Mouse (Mus musculus): ENCODE results near the gene Ddx50. TPM values are rescaled to one million over a fixed set of nuclear protein-coding genes. Genes with fewer than 3 reads are reported as not detected.

Gene Ddx50
- polyA plus RNA-seq (2015; fragmentation: Nextera tagmentation; extraction: Ambion mirVana): 107 and 116 TPM in 2 replicates

DNA sequence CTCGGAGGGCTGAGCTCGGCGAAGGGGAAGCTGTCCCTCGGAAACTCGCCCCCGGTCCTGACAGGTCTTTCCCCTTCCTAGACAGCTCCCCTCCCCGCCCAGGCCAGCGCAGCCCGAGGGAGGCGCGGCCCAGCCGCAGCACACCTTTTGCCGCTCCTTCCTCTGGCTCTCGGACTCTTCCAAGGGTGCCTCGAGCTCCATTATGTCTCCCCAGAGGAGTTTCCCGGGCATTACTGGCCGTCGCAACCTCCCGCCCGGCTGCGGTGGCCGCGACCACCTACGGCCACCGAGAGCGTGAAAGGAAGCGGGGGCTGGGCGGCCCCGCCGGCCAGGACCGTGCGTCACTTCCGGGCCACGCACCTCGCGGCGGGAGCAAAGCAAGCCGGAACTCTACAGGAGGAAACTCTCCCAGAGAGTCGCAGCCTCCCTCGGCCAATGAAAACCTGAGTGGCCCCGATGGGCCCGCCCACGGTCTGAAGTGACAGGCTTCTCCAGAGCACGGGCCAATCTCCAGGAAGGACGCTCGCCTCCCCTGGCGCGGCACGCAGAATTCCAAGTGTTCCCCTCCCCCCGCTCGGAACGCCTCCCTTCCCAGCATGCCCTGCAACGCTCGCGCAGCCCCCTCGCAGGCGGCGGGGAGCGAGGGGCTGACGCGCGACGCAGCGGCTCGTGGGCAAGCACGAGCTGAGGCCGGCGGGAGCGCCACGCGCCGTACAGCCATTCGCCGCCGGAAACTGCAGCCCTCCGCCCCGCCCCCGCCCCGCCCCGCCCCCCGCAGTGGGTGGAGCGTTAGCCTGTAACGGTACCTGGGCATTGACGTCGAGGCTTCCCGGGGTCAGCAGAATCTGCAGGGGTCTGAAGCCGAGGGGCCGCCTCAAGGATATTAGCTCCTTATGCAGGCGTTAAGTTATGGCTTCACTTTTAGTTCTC lies at the start of gene Ddx50:
Gene Ddx50, minus strand, starts transcription at position 338 of the 930 bp plus-strand sequence.
- peak; percentile 100 for ATAC-seq
- WGBS: under 1% methylated on average over 79 of the region's 89 CpGs
- H3K4me3 ChIP-seq: peak within 1 kb of the TSS; percentile 97

DNA sequence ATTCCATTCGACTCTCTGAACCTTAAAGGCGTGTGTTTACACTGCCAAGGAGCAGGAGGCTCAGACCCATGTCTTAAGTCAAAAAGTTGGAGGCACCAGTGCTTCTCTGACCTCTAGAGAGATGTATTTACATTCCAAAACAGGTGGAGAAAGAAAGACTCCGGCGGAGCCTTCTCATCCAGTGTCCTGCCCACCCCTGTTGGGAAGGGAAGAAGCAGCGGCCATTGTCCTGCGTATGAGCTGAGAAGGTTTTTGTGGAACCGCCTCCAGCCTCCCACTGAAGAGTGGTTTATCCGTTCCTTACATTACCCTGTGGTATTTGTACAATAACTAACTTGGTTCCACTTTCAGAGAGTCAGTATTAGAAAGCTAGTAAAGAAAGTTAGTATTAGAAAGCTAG lies 41.8 kb upstream of the Ddx50 start:
- ATAC-seq: no peak
- 68% methylated on average over 8 of the region's 8 CpGs for WGBS
- Histone ChIP-seq H3K27ac (no peak overlapping the region), H3K4me2 (no peak overlapping the region), H3K4me1 (peaks cover 5% of the 10 kb centered on the region), H3K36me3 (ENCODE audit: poor library complexity, severe bottlenecking) (no peaks in the 10 kb centered on the region), H3K9ac (no peak overlapping the region), H3K9me3 (replicated peaks) (no peaks in the 10 kb centered on the region), H3K27me3 (peaks cover 9% of the 10 kb centered on the region), H3K4me3 (no peak overlapping the region)

More for the DNA sequence above, at the start of gene Ddx50:
- Histone ChIP-seq H3K27me3 (no peaks in the 10 kb centered on the region), H3K36me3 (ENCODE audit: poor library complexity, severe bottlenecking) (peaks cover 11% of the 10 kb centered on the region), H3K4me1 (peaks cover 21% of the 10 kb centered on the region), H3K9me3 (replicated peaks) (no peaks in the 10 kb centered on the region), H3K9ac (peak within 1 kb of the TSS; percentile 92), H3K4me2 (peak within 1 kb of the TSS; percentile 90), H3K27ac (peak within 1 kb of the TSS; percentile 90)

DNA sequence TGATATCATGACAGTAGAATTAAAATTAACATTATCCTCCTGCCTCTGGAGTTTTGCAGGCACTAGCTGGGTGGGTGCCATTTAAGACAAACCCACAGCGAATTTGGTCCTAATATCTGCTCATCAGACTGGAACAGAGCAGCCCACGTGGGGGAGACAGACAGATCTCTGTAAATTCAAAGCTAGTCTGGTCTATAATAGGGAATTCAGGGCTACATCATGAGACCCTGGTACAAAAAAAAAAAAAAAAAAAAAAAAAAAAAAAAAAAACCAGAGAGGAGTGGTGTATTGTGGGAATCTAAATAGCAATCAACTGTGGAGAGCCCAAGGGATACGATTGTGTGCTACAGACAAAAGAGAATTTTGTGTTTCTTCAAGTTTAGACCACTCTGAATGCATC lies 41.2 kb upstream of the Ddx50 start:
- Histone ChIP-seq H3K36me3 (ENCODE audit: poor library complexity, severe bottlenecking) (no peaks in the 10 kb centered on the region), H3K9ac (no peak overlapping the region), H3K4me1 (peaks cover 10% of the 10 kb centered on the region), H3K9me3 (replicated peaks) (no peaks in the 10 kb centered on the region), H3K27ac (no peak overlapping the region), H3K4me3 (no peak overlapping the region), H3K27me3 (peaks cover 9% of the 10 kb centered on the region), H3K4me2 (no peak overlapping the region)
- 80% methylated on average over 3 of the region's 3 CpGs for WGBS
- no peak for ATAC-seq

DNA sequence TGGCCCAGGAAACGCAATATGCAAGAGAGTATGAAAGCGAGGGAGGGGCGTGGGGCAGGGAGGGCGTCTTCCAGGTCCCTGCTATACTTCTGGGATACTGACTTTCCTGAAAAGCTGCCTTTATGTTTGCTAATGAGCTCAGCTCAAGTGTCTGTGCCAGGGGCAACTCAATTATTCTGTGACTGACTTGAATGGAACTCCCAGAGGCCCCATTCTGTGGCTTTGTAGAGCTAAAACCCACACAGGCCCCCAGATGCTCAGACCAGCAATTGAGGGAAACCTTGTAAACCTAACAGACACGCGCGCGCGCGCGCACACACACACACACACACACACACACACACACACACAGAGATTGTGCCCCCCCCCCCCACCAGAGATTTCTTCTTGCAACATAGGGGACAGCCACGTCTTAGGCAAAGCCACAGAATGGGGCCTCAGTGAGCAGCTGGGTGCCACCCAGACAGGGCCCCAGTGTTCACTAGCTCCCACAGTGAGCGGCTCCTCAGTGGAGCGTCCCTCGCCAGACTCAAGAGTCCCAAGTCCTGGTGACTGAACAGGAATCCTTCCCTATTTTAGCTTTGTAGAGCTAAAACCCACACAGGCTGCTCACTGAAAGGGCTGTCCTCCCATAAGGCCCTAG lies 36.1 kb upstream of the Ddx50 start:
- Histone ChIP-seq H3K9ac (peak overlapping the region; percentile 30; the same call in 1 of the 2 replicates), H3K27ac (peak overlapping the region; percentile 19), H3K4me1 (peaks cover 27% of the 10 kb centered on the region), H3K36me3 (ENCODE audit: poor library complexity, severe bottlenecking) (no peaks in the 10 kb centered on the region), H3K4me2 (peak overlapping the region; percentile 46), H3K27me3 (peaks cover 31% of the 10 kb centered on the region), H3K9me3 (replicated peaks) (no peaks in the 10 kb centered on the region), H3K4me3 (no peak overlapping the region)
- WGBS: 3% methylated on average over 15 of the region's 15 CpGs
- ATAC-seq: peak; percentile 81

DNA sequence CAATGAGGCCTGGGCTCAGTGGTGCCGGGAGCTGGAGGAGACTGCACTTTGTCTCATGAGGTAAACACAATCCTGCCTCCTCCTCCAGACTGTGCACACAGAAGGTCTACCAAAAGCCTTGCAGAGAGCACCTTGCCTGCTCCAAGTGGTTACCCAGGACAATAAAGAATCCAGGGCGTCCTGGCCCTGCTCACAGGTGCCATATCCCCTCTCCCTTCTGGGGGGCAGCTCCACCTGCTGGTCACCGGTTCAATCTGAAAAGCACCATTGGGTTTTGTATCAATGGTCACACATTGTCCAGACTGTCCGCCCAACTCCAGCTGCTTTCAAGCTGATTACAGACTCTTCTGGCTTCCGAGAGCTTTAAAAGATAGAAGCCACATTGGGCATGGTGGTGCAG lies 32.0 kb upstream of the Ddx50 start:
- ATAC-seq: no peak
- no peak overlapping the region for H3K4me3 ChIP-seq
- H3K9me3 ChIP-seq (replicated peaks): peaks cover 6% of the 10 kb centered on the region; the same call in 1 of the 2 replicates
- no peak overlapping the region for H3K27ac ChIP-seq
- no peak overlapping the region for H3K9ac ChIP-seq
- H3K4me1 ChIP-seq: peaks cover 25% of the 10 kb centered on the region
- H3K4me2 ChIP-seq: no peak overlapping the region
- peaks cover 25% of the 10 kb centered on the region for H3K27me3 ChIP-seq
- H3K36me3 ChIP-seq (ENCODE audit: poor library complexity, severe bottlenecking): no peaks in the 10 kb centered on the region
- WGBS: 60% methylated on average over 5 of the region's 5 CpGs

DNA sequence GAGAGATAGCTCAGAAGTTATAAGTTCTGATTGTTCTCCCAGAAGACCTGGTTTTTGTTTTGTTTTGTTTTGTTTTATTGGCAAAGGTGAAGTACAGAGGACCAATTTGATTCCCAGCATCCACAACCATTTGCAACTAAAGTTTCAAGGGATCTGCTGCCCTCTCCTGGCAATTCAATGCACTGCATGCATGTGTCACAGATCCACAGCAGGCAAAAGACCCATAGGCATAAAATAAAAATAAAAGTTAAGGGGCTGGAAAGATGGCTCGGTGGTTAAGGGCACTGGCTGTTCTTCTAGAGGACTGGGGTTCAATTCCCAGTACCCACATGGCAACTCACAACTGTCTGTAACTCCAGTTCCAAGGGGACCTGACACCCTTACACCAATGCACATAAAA lies 28.8 kb upstream of the Ddx50 start:
- 53% methylated on average over 1 of the region's 1 CpGs for WGBS
- peaks cover 6% of the 10 kb centered on the region; the same call in 1 of the 2 replicates for H3K9me3 ChIP-seq (replicated peaks)
- no peak overlapping the region for H3K9ac ChIP-seq
- no peak for ATAC-seq
- H3K4me2 ChIP-seq: no peak overlapping the region
- no peak overlapping the region for H3K4me3 ChIP-seq
- H3K27me3 ChIP-seq: peaks cover 14% of the 10 kb centered on the region; the same call in 1 of the 2 replicates
- no peaks in the 10 kb centered on the region for H3K4me1 ChIP-seq
- no peaks in the 10 kb centered on the region for H3K36me3 ChIP-seq (ENCODE audit: poor library complexity, severe bottlenecking)
- no peak overlapping the region for H3K27ac ChIP-seq

DNA sequence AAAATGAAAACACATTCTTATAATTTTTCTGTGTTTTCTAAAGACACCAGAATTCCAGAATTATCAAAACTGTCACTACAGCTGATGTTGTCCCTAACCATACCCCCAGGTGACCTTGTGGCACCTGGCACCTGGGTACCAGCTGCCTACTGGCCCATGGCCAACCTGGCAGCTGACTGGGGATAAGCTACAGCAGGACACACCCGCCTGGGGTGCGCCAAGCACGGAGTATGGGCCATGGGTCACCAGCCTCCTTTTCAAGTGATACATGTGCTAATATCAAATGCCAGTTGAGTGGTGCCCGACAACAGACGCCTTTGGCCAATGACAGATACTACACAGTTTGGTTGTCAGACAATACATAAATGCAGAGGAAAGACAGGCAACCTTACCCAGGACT lies 26.3 kb upstream of the Ddx50 start:
- Histone ChIP-seq H3K4me2 (no peak overlapping the region), H3K27ac (no peak overlapping the region), H3K9me3 (replicated peaks) (peaks cover 6% of the 10 kb centered on the region; the same call in 1 of the 2 replicates), H3K4me3 (no peak overlapping the region), H3K4me1 (0 out of 2 replicates have a peak, but pooled peaks cover 2% of the 10 kb centered on the region), H3K9ac (no peak overlapping the region), H3K36me3 (ENCODE audit: poor library complexity, severe bottlenecking) (no peaks in the 10 kb centered on the region), H3K27me3 (0 out of 2 replicates have a peak, but pooled peaks cover 2% of the 10 kb centered on the region)
- ATAC-seq: no peak
- 83% methylated on average over 5 of the region's 5 CpGs for WGBS

DNA sequence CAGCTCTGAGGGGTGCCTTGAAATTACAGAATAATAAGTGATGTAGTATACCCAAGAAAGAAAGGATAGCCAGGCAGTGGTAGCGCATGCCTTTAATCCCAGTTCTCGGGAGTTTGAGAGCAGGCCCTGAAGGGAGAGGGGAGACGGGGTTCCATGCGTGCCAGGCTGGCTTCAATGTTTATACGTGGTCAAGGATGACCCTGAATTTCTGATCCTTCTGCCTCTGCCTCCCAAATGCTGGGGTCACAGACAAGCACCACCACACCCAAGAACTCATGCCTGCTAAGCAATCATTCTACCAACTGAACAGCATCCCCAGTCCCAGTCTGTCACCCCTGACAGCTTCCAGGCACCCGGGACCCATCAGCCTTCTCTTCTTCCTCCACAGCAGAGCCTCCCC lies 25.2 kb upstream of the Ddx50 start:
- Histone ChIP-seq H3K36me3 (ENCODE audit: poor library complexity, severe bottlenecking) (no peaks in the 10 kb centered on the region), H3K4me2 (no peak overlapping the region), H3K9me3 (replicated peaks) (peaks cover 6% of the 10 kb centered on the region; the same call in 1 of the 2 replicates), H3K27ac (no peak overlapping the region), H3K9ac (no peak overlapping the region), H3K27me3 (no peaks in the 10 kb centered on the region), H3K4me1 (0 out of 2 replicates have a peak, but pooled peaks cover 2% of the 10 kb centered on the region), H3K4me3 (no peak overlapping the region)
- WGBS: 88% methylated on average over 6 of the region's 6 CpGs
- no peak for ATAC-seq

DNA sequence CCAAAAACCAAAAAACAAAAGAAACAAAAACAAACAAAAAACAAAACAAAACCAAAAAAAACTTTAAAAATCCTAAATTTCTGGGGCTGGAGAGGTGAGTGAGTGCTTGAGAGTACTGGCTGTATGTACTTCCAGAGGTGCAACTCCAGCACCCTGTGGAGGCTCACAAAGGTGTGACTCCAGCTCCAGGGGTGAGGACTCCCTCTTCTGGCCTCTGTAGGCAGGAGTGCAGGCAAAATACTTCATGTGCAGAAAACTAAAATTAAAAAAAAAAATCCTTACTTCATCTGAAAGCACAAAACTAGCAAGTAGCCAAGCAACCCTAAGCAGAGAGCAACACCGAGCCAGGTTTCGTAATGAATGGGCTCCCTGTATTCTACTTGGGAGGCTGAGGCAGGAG lies 21.3 kb upstream of the Ddx50 start:
- Histone ChIP-seq H3K36me3 (ENCODE audit: poor library complexity, severe bottlenecking) (no peaks in the 10 kb centered on the region), H3K4me2 (no peak overlapping the region), H3K27ac (no peak overlapping the region), H3K4me3 (no peak overlapping the region), H3K9ac (no peak overlapping the region), H3K27me3 (no peaks in the 10 kb centered on the region), H3K4me1 (0 out of 2 replicates have a peak, but pooled peaks cover 2% of the 10 kb centered on the region), H3K9me3 (replicated peaks) (no peaks in the 10 kb centered on the region)
- WGBS: 96% methylated on average over 2 of the region's 2 CpGs
- ATAC-seq: no peak

DNA sequence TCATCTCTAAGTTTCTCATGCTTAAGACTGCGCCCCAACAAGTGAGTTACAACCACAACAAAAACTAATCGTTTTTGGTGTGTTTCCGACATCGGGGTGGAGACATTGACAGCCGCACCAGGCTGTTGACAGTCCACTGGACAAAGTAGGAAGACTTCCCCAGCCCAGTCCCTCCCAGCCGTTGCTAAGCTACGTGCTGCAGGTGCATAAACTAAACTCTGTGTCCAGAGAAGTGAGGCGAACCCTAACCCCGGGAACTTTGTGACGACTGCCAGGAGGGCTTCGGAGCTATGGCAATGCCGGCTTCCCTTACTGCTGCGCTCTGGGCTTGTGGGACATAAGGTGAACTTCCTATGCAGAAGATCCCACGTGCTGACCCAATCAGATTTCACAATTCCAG lies 18.2 kb upstream of the Ddx50 start:
- H3K27ac ChIP-seq: no peak overlapping the region
- no peak for ATAC-seq
- 79% methylated on average over 14 of the region's 14 CpGs for WGBS
- H3K4me3 ChIP-seq: no peak overlapping the region
- H3K27me3 ChIP-seq: no peaks in the 10 kb centered on the region
- H3K9me3 ChIP-seq (replicated peaks): no peaks in the 10 kb centered on the region
- no peaks in the 10 kb centered on the region for H3K4me1 ChIP-seq
- no peaks in the 10 kb centered on the region for H3K36me3 ChIP-seq (ENCODE audit: poor library complexity, severe bottlenecking)
- no peak overlapping the region for H3K9ac ChIP-seq
- H3K4me2 ChIP-seq: no peak overlapping the region

DNA sequence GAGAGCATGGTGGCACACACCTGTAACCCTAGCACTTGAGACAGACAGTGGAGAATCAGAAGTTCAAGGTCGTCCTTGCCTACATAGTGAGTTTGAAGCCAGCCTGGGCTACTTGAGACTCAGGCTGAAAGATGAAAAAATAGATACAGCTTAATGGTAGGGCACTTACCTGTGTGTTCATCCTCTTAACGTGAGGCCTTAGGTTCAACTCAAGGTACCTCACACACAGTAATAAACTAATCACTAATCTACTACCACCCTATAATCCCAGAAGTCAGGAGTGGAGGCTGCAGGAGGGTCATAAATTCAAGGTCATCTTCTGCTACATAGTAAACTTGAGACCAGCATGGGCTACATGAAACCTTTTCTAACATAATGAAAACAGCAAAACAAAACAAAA lies 17.4 kb upstream of the Ddx50 start:
- WGBS: 84% methylated on average over 2 of the region's 2 CpGs
- no peak overlapping the region for H3K4me3 ChIP-seq
- H3K9ac ChIP-seq: no peak overlapping the region
- no peaks in the 10 kb centered on the region for H3K36me3 ChIP-seq (ENCODE audit: poor library complexity, severe bottlenecking)
- no peak overlapping the region for H3K27ac ChIP-seq
- H3K4me2 ChIP-seq: no peak overlapping the region
- H3K27me3 ChIP-seq: no peaks in the 10 kb centered on the region
- no peak for ATAC-seq
- no peaks in the 10 kb centered on the region for H3K4me1 ChIP-seq
- H3K9me3 ChIP-seq (replicated peaks): no peaks in the 10 kb centered on the region

DNA sequence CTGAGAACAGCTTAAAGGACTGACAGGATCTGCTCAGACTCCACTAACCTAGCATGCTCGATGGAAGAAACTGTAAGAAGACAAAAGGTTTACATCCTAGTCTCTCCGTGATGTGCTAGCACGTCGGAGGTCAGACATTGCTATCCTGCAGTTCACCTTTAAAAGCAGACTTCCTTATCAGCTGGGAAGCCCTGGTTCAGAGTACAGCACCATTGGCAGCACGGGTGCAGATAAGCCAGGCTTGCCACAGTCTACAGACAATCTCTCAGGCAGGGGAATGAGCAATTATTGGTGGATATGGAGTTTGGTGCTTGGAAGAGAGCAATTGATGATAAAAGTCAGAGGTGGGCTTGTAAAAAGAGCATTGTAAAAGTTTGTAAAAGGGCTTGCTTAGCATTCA lies 17.0 kb upstream of the Ddx50 start:
- H3K9me3 ChIP-seq (replicated peaks): no peaks in the 10 kb centered on the region
- ATAC-seq: no peak
- no peaks in the 10 kb centered on the region for H3K36me3 ChIP-seq (ENCODE audit: poor library complexity, severe bottlenecking)
- H3K4me1 ChIP-seq: no peaks in the 10 kb centered on the region
- WGBS: 89% methylated on average over 5 of the region's 5 CpGs
- H3K4me2 ChIP-seq: no peak overlapping the region
- H3K27ac ChIP-seq: no peak overlapping the region
- no peaks in the 10 kb centered on the region for H3K27me3 ChIP-seq
- no peak overlapping the region for H3K9ac ChIP-seq
- H3K4me3 ChIP-seq: no peak overlapping the region
